ENCODE assay signal across 7 mouse cellular contexts in the genomic region with DNA sequence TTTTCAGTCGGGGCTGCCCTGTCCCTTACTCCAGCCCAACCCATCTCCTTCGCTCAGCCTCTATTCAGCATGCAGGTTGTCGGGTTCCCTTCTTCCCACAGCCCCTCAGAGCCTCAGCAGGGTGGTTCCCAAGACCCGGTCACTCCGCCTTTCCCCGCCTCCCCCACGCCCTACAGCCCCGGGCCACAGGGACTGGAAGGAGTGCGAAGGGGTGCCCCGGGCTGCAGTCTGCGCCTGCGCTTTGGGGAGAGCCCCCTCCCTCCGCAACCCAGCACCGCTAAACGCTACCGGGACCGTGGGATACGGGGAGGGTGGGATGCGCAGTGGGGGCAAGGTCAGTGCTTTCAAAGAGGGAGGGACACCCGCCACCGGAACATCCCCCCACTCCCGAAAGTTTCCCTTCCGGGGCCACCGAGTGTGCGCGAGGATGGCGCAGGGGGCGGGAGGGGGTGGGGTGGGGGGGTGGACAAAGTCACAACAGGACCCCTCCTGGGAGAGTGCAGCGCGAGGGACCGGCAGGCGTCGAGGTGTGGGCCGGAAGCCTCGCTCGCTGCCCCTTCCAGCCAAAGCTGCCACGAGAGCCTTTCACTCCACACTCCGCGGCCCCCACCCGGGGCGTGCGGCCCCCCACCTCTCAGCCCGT. TPM values are rescaled to one million over a fixed set of nuclear protein-coding genes. Genes with fewer than 3 reads are reported as not detected.
DNase-seq lines count a peak whose midpoint lies in the region; ATAC-seq lines count a peak whose summit lies in the region.

No protein-coding gene starts in this region.

- peak overlapping the region; percentile 77 for H3K9ac ChIP-seq in hindbrain, embryonic 11.5 days (ENCODE audit: low read depth, low read length)

- H3K9me3 ChIP-seq in hindbrain, embryonic 11.5 days (ENCODE audit: control insufficient read depth, low read length), result no peaks in the 10 kb centered on the region

- no peaks in the 10 kb centered on the region for H3K36me3 ChIP-seq in hindbrain, embryonic 11.5 days (ENCODE audit: control insufficient read depth, insufficient read depth, low read length)

- peak; percentile 33 for ATAC-seq in frontal cortex, adult (ENCODE audit: low TSS enrichment)
- peak; percentile 78 for ATAC-seq in hindbrain, embryonic 11.5 days (ENCODE audit: low FRiP score)
- peak; percentile 28; the same call in 1 of the 2 replicates for ATAC-seq in megakaryocyte, adult 5-6 weeks (ENCODE audit: poor library complexity, severe bottlenecking)

- H3K4me1 ChIP-seq in hindbrain, embryonic 11.5 days (replicated peaks; ENCODE audit: control insufficient read depth, insufficient read depth, low read length), result peaks cover 2% of the 10 kb centered on the region; the same call in 1 of the 2 replicates

- H3K27me3 ChIP-seq in hindbrain, embryonic 11.5 days (ENCODE audit: control insufficient read depth, insufficient read depth, low read length), result no peaks in the 10 kb centered on the region

- peak; percentile 69 for DNase-seq in NIH3T3 (ENCODE audit: low read depth)
- DNase-seq in cerebellum, adult 18-20 months, result peak; percentile 60 to 63
- DNase-seq in hindbrain, embryonic 11.5 days (ENCODE audit: low spot score), result peak; percentile 76
- DNase-seq in layer of hippocampus, postnatal 36 days, result peak; percentile 62 to 67
- DNase-seq in right cerebral cortex, postnatal 14 days, result peak; percentile 38

- under 1% methylated on average over 36 of the region's 43 CpGs for WGBS in hindbrain, embryonic 11.5 days

- H3K4me2 ChIP-seq in hindbrain, embryonic 11.5 days (replicated peaks; ENCODE audit: low read depth, low read length), result peak overlapping the region; percentile 80

- H3K27ac ChIP-seq in hindbrain, embryonic 11.5 days (ENCODE audit: low read depth, low read length), result peak overlapping the region; percentile 70

- H3K4me3 ChIP-seq in hindbrain, embryonic 11.5 days (ENCODE audit: low read depth, low read length), result peak overlapping the region; percentile 89

RNA-seq across cellular contexts. Expression of gene Nckap5l, which starts 0.5 kb away (rescaled TPM):
- 9.3 and 10.2 TPM in 2 replicates for polyA plus RNA-seq in hindbrain, embryonic 11.5 days (2014; fragmentation: Nextera tagmentation; extraction: Ambion mirVana)
- 10 to 100 TPM; 20.3 to 20.9 TPM for total RNA-seq in layer of hippocampus, postnatal 36 days (2021)
- 0.84 and 4.0 TPM in 2 replicates for total RNA-seq in megakaryocyte, adult 5-6 weeks (2015)
- total RNA-seq in megakaryocyte, adult 5-6 weeks (2017), result 0.73 TPM in 1 of 2 replicates, not detected in the other

RNA-seq across cellular contexts. Expression of gene Bcdin3d, which starts 17.4 kb away (rescaled TPM):
- 17.1 and 18.1 TPM in 2 replicates for polyA plus RNA-seq in hindbrain, embryonic 11.5 days (2014; fragmentation: Nextera tagmentation; extraction: Ambion mirVana)
- total RNA-seq in layer of hippocampus, postnatal 36 days (2021), result 1 to 10 TPM; 3.9 to 5.0 TPM
- 8.2 and 9.8 TPM in 2 replicates for total RNA-seq in megakaryocyte, adult 5-6 weeks (2015)
- total RNA-seq in megakaryocyte, adult 5-6 weeks (2017), result 3.6 and 4.6 TPM in 2 replicates

Comparison
In these comparisons a context has a peak if more than half of its experiments do, and no peak if none do; other contexts are left out.
1. Peak in every context shown above with its lines: DNase-seq, ATAC-seq, H3K4me3 ChIP-seq and H3K27ac ChIP-seq.
2. ATAC-seq: peak in every context shown above with its lines; median percentile 78 in hindbrain, embryonic 11.5 days; 33 in frontal cortex, adult; 28 in megakaryocyte, adult 5-6 weeks.
3. RNA of gene Nckap5l, which starts 0.5 kb away (total RNA-seq): 20.3 to 20.9 TPM in layer of hippocampus, postnatal 36 days; 0.73 to 4.0 TPM in megakaryocyte, adult 5-6 weeks; every median in the first group is over 4 times any median in the second.